Mouse (Mus musculus) liver, embryonic 12.5 days (tissue): Measurements from ENCODE around the gene Cers5. TPM values are rescaled to one million over a fixed set of nuclear protein-coding genes. Genes with fewer than 3 reads are reported as not detected.

ENCODE experiments used
- ATAC-seq: fragments of 200-750 bp; cut with Nextera tagmentation; 2 replicates; pipeline ENCODE4 v1.8.0; 2017; ENCODE audit warnings: moderate number of reproducible peaks, mild to moderate bottlenecking, moderate library complexity
- H3K27ac ChIP-seq: fragments of 300-500 bp; sonication (generic); 2 replicates; pipeline ENCODE4 v1.5.1; 2016; ENCODE audit warnings: mild to moderate bottlenecking
- H3K27me3 ChIP-seq: fragments of 300-500 bp; sonication (generic); replicated peaks from 2 replicates; pipeline ENCODE4 v1.6.1; 2016; ENCODE audit warnings: mild to moderate bottlenecking, moderate library complexity
- H3K36me3 ChIP-seq: fragments of 300-500 bp; sonication (generic); 2 replicates; pipeline ENCODE4 v1.6.1; 2016; ENCODE audit warnings: mild to moderate bottlenecking, moderate library complexity
- H3K4me1 ChIP-seq: fragments of 300-500 bp; sonication (generic); 2 replicates; pipeline ENCODE4 v1.6.1; 2016
- H3K4me2 ChIP-seq: fragments of 300-500 bp; sonication (generic); 2 replicates; pipeline ENCODE4 v1.6.1; 2016; ENCODE audit warnings: mild to moderate bottlenecking, moderate library complexity
- H3K4me3 ChIP-seq: fragments of 300-500 bp; sonication (generic); 2 replicates; pipeline ENCODE4 v1.5.1; 2016; ENCODE audit warnings: mild to moderate bottlenecking, moderate library complexity
- H3K9ac ChIP-seq: fragments of 300-500 bp; sonication (generic); 2 replicates; pipeline ENCODE4 v1.6.1; 2016; ENCODE audit warnings: mild to moderate bottlenecking, moderate library complexity
- H3K9me3 ChIP-seq: fragments of 300-500 bp; sonication (generic); replicated peaks from 2 replicates; pipeline ENCODE4 v1.6.1; 2016; ENCODE audit warnings: mild to moderate bottlenecking, moderate library complexity
- WGBS: fragments of 180-500 bp; shearing (Covaris S2); methylation state at CpG from one replicate; pipeline ENCODE4 v1.1.7; 2016; ENCODE audit not compliant: insufficient replicate concordance; 5-methylcytosine and 5-hydroxymethylcytosine counted together
- polyA plus RNA-seq: library from polyadenylated mRNA; unstranded; fragments of >200 nt; fragmentation: Nextera tagmentation; extraction: Ambion mirVana; gene quantifications from 2 replicates; pipeline ENCODE4 v1.2.1, GENCODE M21; 2016

The Cers5 gene
- polyA plus RNA-seq, 1 experiment from 2014 or later, result 19.1 TPM

DNA sequence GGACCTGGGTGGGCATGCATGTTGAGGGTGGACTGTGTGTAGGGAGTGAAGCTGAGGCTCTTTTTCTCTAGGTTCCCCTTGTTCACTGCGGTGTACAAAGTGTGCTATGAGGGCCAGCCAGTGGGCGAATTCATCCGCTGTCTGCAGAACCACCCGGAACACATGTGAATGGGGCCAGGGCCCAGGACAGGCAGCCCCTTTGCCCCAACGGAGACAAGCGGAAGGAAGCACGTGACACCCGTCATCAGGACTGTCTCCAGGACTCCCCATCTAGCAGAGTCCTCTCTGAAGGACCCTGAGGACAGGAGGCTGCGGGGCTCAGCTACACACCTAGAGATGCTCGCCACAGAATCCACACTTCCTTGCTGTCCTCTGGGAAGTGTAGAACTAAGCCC lies 49.6 kb downstream of the Cers5 start:
- H3K9me3 ChIP-seq, result no peaks in the 10 kb centered on the region
- 35% methylated on average over 10 of the region's 10 CpGs for WGBS
- H3K4me1 ChIP-seq, result peaks cover 42% of the 10 kb centered on the region
- ATAC-seq, result no peak
- H3K4me2 ChIP-seq, result peak overlapping the region; percentile 30
- H3K9ac ChIP-seq, result no peak overlapping the region
- H3K27ac ChIP-seq, result peak overlapping the region; percentile 89
- peaks cover 13% of the 10 kb centered on the region for H3K36me3 ChIP-seq
- H3K27me3 ChIP-seq, result 0 out of 2 replicates have a peak, but pooled peaks cover 3% of the 10 kb centered on the region
- H3K4me3 ChIP-seq, result no peak overlapping the region

DNA sequence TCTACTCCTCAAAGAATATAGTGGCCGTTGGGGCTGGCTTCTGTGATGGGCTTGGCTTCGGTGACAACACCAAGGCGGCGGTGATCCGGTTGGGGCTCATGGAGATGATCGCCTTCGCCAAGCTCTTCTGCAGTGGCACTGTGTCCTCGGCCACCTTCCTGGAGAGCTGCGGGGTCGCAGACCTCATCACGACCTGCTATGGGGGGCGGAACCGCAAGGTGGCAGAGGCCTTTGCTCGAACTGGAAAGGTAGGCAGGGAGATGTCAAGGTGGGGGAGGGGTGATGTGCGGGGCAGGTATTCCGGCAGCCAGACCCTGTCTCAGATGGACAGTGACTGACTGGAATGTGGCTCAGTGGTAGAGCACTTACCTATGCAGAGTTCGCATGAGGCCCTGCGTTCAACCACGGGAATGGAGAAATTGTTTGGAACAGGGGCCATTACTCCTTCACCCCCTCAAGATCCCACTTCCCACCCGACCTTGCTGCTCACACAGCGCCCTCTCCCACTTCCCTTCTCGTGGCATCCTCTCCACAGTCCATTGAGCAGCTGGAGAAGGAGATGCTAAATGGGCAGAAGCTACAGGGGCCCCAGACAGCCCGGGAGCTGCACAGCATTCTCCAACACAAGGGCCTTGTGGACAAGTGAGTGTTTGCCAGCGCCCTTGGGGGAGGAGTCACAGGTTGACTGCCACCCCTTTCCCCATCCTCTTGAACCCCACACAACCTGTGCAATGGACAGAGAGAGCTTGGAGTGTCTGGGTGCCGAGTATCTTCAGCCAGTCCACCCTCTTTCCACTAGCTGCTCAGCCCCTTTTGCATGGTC lies 50.6 kb downstream of the Cers5 start:
- H3K4me2 ChIP-seq, result no peak overlapping the region
- H3K36me3 ChIP-seq, result 0 out of 2 replicates have a peak, but pooled peaks cover 5% of the 10 kb centered on the region
- WGBS, result 76% methylated on average over 25 of the region's 25 CpGs
- H3K9me3 ChIP-seq, result no peaks in the 10 kb centered on the region
- H3K4me3 ChIP-seq, result no peak overlapping the region
- peaks cover 48% of the 10 kb centered on the region for H3K4me1 ChIP-seq
- no peak overlapping the region for H3K9ac ChIP-seq
- no peak overlapping the region for H3K27ac ChIP-seq
- 0 out of 2 replicates have a peak, but pooled peaks cover 3% of the 10 kb centered on the region for H3K27me3 ChIP-seq
- no peak for ATAC-seq

DNA sequence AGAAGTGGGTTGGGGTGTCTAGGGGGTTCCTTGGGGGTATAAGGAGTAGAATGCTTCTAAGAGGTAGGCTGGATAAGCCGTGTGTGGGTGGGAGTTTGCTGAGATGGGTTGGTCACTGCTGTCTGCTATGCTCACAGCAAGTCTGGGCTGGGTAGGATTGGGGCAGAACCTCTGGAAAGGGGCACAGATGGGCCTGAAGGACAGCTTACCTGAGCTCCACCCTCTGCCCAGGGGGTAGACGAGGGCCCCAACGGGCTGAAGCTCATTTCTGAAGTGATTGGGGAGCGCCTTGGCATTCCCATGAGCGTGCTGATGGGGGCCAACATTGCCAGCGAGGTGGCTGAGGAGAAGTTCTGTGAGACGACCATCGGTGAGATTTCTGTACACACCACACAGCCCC lies 52.8 kb downstream of the Cers5 start:
- Histone ChIP-seq H3K27me3 (0 out of 2 replicates have a peak, but pooled peaks cover 3% of the 10 kb centered on the region), H3K4me2 (no peak overlapping the region), H3K27ac (no peak overlapping the region), H3K4me3 (no peak overlapping the region), H3K4me1 (peaks cover 50% of the 10 kb centered on the region), H3K36me3 (0 out of 2 replicates have a peak, but pooled peaks cover 5% of the 10 kb centered on the region), H3K9me3 (no peaks in the 10 kb centered on the region), H3K9ac (no peak overlapping the region)
- no peak for ATAC-seq
- WGBS, result 63% methylated on average over 8 of the region's 8 CpGs

DNA sequence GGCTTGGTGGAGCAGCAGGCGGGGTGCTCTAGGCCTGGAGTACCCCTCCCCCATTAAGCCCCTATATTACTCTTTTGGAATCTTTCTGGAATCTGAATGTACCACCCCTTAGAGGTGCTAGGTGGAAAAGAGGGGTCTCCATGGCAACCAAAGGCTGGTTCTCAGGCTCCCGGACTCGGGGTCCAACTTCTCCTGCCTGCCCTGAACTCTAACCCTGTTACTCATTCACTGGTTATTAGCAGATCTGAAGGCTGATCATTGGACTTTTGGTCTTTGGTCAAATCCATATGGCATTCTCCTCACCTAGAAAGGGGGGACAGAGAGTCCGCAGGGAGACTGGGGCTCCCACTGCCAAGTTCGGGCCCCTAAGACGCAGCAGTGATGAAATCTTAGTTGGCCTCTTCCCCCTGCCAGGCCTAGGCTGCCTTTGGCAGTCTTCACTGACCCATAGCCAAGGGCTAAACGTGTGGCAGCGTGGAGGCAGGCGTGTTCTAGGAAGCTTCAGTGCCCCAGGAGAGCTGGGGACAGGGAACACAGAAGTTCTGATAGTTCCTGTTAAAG lies 54.1 kb downstream of the Cers5 start:
- peaks cover 37% of the 10 kb centered on the region for H3K4me1 ChIP-seq
- ATAC-seq, result no peak
- H3K27ac ChIP-seq, result 0 out of 2 replicates have a peak overlapping the region, but pooled peaks have one; percentile 36
- H3K9ac ChIP-seq, result no peak overlapping the region
- H3K4me3 ChIP-seq, result no peak overlapping the region
- H3K36me3 ChIP-seq, result peaks cover 14% of the 10 kb centered on the region
- 0 out of 2 replicates have a peak, but pooled peaks cover 3% of the 10 kb centered on the region for H3K27me3 ChIP-seq
- peak overlapping the region; percentile 19; the same call in 1 of the 2 replicates for H3K4me2 ChIP-seq
- WGBS, result 72% methylated on average over 9 of the region's 9 CpGs
- no peaks in the 10 kb centered on the region for H3K9me3 ChIP-seq

DNA sequence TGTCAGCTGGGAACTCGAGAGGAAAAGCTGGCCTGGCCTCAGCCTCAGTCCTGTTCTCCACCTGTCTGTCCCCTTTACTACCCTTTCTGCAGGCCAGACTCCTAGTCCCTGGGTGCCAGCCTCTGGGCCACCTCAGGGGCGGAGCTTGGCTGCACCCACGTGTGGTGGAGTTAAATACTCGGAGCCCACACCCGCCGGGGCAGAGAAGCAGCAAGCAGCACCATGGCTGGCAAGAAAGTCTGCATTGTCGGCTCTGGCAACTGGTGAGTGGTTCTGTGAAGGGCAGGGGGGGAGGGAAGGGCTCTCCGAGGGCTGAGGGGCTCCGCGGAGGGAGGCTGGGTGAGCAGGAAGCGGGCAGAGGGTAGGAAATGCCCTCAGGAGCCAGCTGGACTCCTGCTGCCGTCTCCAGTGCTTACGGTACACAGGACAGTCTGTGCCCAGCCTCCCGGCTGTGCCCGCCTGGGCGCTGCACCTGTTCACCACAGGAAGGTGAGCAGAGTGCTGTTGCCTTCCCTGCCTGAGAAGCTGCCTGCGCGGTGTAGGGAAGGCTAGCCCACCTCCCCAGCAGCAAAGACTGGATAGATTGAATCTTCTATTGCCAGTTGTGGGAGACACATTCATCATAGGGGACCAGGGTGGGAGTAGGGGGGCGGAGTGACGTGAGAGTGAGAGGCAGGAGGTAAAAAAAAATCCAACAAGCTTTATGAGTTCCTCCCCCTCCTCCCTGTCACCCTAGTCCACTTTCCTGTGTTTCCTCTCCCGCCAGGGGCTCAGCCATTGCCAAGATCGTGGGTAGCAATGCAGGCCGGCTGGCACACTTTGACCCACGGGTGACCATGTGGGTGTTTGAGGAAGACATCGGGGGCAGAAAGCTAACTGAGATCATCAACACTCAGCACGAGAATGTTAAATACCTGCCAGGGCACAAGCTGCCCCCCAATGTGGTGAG lies 55.0 kb downstream of the Cers5 start, which contains the start of gene Gpd1:
Gene Gpd1 (plus strand): TSS at position 130 of the 949 bp plus-strand sequence.
- H3K27ac ChIP-seq, result peak within 1 kb of the TSS; percentile 46; the same call in 1 of the 2 replicates
- H3K9ac ChIP-seq, result no peak within 1 kb of the TSS
- no peak within 1 kb of the TSS for H3K4me3 ChIP-seq

DNA sequence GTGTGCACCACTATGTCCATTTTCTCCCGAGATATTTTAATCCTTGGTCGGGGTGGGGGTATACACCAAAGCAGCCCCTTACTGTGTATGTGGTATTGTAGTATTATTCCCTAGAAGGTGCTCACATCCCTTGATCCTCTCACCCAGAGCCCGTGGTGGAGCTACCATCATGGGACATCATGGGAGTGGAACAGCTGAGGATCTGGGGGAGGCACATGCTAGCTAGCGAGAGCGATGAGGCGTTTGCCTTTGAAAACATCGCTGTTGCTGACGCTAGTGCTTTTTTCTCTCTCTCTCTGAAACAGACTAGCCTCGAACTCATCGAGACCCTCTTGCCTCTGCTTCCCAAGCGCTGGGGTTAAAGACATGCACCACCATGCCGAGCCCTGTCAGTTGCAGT lies 55.9 kb downstream of the Cers5 start:
- peaks cover 23% of the 10 kb centered on the region for H3K4me1 ChIP-seq
- H3K27me3 ChIP-seq, result no peaks in the 10 kb centered on the region
- H3K4me3 ChIP-seq, result no peak overlapping the region
- no peak overlapping the region for H3K4me2 ChIP-seq
- ATAC-seq, result no peak
- no peak overlapping the region for H3K9ac ChIP-seq
- H3K27ac ChIP-seq, result no peak overlapping the region
- WGBS, result 81% methylated on average over 12 of the region's 12 CpGs
- H3K36me3 ChIP-seq, result peaks cover 32% of the 10 kb centered on the region
- H3K9me3 ChIP-seq, result no peaks in the 10 kb centered on the region

More for the DNA sequence above, 55.0 kb downstream of the Cers5 start, which contains the start of gene Gpd1:
- Histone ChIP-seq H3K4me1 (peaks cover 28% of the 10 kb centered on the region), H3K36me3 (peaks cover 23% of the 10 kb centered on the region), H3K9me3 (no peaks in the 10 kb centered on the region), H3K27me3 (no peaks in the 10 kb centered on the region), H3K4me2 (peak within 1 kb of the TSS; percentile 19; the same call in 1 of the 2 replicates)
- 67% methylated on average over 26 of the region's 26 CpGs for WGBS
- no peak for ATAC-seq

DNA sequence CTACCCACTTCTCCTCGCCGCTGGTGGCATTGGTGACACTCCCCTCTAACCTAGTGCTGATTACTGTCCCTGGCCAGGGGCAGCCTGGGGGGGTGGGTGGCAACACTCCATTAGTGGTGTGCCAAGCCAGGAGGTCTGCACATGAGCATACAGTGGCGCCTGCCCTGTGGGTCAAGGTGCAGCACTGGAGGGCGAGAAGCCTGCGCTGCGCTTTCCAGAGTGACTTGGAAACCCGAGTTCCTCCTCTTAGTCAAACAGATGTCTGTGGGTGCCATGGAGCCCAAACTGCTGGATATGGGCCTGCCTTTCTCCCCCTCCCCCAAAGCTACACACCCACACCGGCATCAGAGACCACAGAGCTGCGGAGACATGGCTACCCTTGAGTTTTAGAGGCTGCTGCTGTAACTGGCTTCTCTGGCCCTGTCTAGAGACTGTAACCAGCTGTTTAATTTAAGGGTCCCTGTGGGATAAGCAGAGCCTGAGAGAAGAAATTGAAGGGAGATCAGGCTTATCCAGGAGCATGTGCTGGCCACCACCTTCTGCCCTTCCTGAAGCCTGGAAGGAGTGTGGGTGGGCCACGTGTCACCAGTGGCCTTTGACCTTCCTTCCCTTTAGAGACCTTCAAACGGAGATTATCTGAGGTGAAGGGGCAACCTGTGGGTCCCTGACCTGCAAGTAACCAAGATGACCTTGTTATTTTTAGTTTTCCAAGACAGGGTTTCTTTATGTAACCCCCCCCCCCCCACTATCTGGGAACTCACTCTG lies 56.5 kb downstream of the Cers5 start:
- 66% methylated on average over 11 of the region's 11 CpGs for WGBS
- H3K4me1 ChIP-seq, result peaks cover 23% of the 10 kb centered on the region
- no peak overlapping the region for H3K4me2 ChIP-seq
- no peak overlapping the region for H3K4me3 ChIP-seq
- peak overlapping the region; percentile 46; the same call in 1 of the 2 replicates for H3K27ac ChIP-seq
- peaks cover 38% of the 10 kb centered on the region for H3K36me3 ChIP-seq
- no peaks in the 10 kb centered on the region for H3K27me3 ChIP-seq
- no peak overlapping the region for H3K9ac ChIP-seq
- no peak for ATAC-seq
- H3K9me3 ChIP-seq, result no peaks in the 10 kb centered on the region

DNA sequence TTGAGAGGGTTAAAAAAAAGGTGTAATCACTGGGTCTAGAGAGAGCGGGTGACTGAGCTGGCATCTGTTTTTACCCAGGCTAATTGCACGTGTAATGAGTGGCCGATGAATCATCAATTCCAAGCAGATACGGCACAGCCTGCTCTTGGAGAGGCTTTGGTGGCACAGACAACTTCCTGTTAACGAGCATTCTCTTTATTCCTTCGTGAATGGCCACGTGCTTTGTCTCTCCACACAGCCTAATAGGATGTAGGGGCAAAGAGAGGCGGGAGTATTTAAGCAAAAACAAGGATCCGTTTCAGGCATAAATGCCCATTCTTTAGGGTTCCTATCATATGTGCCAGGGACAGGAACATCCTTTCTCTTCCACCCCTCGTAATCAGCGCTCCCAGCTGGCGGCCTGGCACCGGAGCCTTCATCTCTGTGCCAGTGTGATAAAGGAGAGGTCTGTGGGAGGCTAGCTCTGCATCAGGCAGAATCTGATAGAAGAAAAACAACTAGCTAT lies 57.3 kb downstream of the Cers5 start:
- no peak for ATAC-seq
- Histone ChIP-seq H3K4me1 (peaks cover 23% of the 10 kb centered on the region), H3K4me2 (no peak overlapping the region)

DNA sequence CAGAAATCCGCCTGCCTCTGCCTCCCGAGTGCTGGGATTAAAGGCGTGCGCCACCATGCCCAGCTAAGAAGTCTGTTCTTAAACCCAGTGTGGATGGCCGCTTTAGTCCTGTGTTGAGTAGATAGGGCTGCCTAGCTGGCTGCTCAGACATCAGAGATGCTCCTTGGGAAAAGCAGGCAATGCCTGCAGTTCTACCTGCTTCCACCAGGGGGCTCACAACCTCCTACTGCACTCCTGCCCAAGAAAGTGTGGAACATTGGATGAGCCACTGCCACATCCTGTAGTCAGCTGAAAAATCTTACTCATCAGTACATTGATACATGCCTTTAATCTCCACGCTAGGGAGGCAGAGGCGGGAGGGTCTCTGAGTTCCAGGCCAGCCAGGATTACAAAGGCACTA lies 57.8 kb downstream of the Cers5 start:
- no peak overlapping the region for H3K4me2 ChIP-seq
- 36% methylated on average over 7 of the region's 7 CpGs for WGBS

More for the DNA sequence above, 57.3 kb downstream of the Cers5 start:
- H3K36me3 ChIP-seq, result peaks cover 42% of the 10 kb centered on the region
- no peak overlapping the region for H3K9ac ChIP-seq
- WGBS, result 67% methylated on average over 13 of the region's 13 CpGs
- H3K27ac ChIP-seq, result 0 out of 2 replicates have a peak overlapping the region, but pooled peaks have one; percentile 46
- H3K4me3 ChIP-seq, result no peak overlapping the region
- H3K27me3 ChIP-seq, result no peaks in the 10 kb centered on the region
- no peaks in the 10 kb centered on the region for H3K9me3 ChIP-seq

DNA sequence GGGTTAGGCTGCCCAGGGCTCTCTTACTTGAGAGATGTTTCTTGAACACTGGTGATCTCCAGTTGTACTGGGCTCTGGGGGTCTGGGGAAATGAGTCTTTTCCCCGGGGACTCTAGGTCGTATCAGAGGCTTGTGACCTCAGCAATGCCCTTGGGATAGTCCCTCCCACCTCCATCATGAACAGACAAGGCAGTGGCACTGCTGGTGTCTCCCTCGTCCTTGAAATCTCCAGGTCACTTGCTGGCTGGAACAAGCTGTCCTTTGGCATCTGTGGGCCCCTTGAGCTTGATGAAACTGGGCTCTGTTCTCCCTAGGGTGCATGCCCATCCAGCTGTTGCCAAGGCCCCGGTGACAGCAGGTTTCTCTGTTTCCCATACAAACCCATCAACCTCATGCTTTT lies 58.5 kb downstream of the Cers5 start:
- peaks cover 53% of the 10 kb centered on the region for H3K36me3 ChIP-seq
- no peak overlapping the region for H3K4me2 ChIP-seq
- H3K4me3 ChIP-seq, result no peak overlapping the region
- no peaks in the 10 kb centered on the region for H3K27me3 ChIP-seq
- peaks cover 23% of the 10 kb centered on the region for H3K4me1 ChIP-seq
- 67% methylated on average over 4 of the region's 4 CpGs for WGBS
- H3K27ac ChIP-seq, result no peak overlapping the region
- no peaks in the 10 kb centered on the region for H3K9me3 ChIP-seq
- no peak overlapping the region for H3K9ac ChIP-seq
- ATAC-seq, result no peak

More for the DNA sequence above, 57.8 kb downstream of the Cers5 start:
- no peak overlapping the region for H3K27ac ChIP-seq
- H3K4me1 ChIP-seq, result peaks cover 23% of the 10 kb centered on the region
- ATAC-seq, result peak; percentile 28; the same call in 1 of the 2 replicates
- H3K27me3 ChIP-seq, result no peaks in the 10 kb centered on the region
- H3K9ac ChIP-seq, result no peak overlapping the region
- H3K9me3 ChIP-seq, result no peaks in the 10 kb centered on the region
- H3K36me3 ChIP-seq, result peaks cover 46% of the 10 kb centered on the region
- no peak overlapping the region for H3K4me3 ChIP-seq
